Mouse (Mus musculus) retina, postnatal 7 days (tissue): ENCODE results near the gene Glp1r.

Experiments used
- DNase-seq: peaks from one replicate; pipeline ENCODE4 v3.0.0-alpha.2; 2012; ENCODE audit warnings: low read depth, low spot score

Glp1r gene

GRCm38 (mm10) chr17:30912536-30912935 is 10.9 kb downstream of the Glp1r start:
- DNase-seq, result no peak

- DNase-seq, result no peak
These were observed 12.6 kb downstream of the Glp1r start for GRCm38 (mm10) chr17:30914264-30914663.

GRCm38 (mm10) chr17:30923566-30923965 is 21.9 kb downstream of the Glp1r start:
- no peak for DNase-seq

GRCm38 (mm10) chr17:30930827-30931226 is 29.2 kb downstream of the Glp1r start:
- DNase-seq, result no peak

GRCm38 (mm10) chr17:30932836-30933235 is 31.2 kb downstream of the Glp1r start:
- no peak for DNase-seq

GRCm38 (mm10) chr17:30935301-30935700 is 33.7 kb downstream of the Glp1r start:
- DNase-seq, result no peak

GRCm38 (mm10) chr17:30938554-30938953 is 36.9 kb downstream of the Glp1r start:
- DNase-seq, result no peak

- no peak for DNase-seq
These were observed 46.8 kb downstream of the Glp1r start for GRCm38 (mm10) chr17:30948382-30948781.

- peak; percentile 60 for DNase-seq
These were observed 49.2 kb downstream of the Glp1r start for GRCm38 (mm10) chr17:30950780-30951179.

- DNase-seq, result no peak
These were observed 50.0 kb downstream of the Glp1r start for GRCm38 (mm10) chr17:30951600-30951999.

- DNase-seq, result no peak
These were observed 52.7 kb downstream of the Glp1r start, which contains the start of gene Umodl1 for GRCm38 (mm10) chr17:30954340-30954739. Umodl1 (plus strand) TSS chr17:30954640.

GRCm38 (mm10) chr17:30961936-30962592 is 60.4 kb downstream of the Glp1r start:
- DNase-seq, result no peak

GRCm38 (mm10) chr17:30962880-30963279 is 61.3 kb downstream of the Glp1r start:
- no peak for DNase-seq

- no peak for DNase-seq
These were observed 68.4 kb downstream of the Glp1r start for GRCm38 (mm10) chr17:30969983-30970382.

- no peak for DNase-seq
These were observed 70.3 kb downstream of the Glp1r start for GRCm38 (mm10) chr17:30971877-30972276.

- DNase-seq, result no peak
These were observed 71.7 kb downstream of the Glp1r start for GRCm38 (mm10) chr17:30973332-30973731.

GRCm38 (mm10) chr17:30977290-30977689 is 75.7 kb downstream of the Glp1r start:
- DNase-seq, result no peak

- no peak for DNase-seq
These were observed 76.9 kb downstream of the Glp1r start for GRCm38 (mm10) chr17:30978556-30978955.

- DNase-seq, result no peak
These were observed 81.9 kb downstream of the Glp1r start for GRCm38 (mm10) chr17:30983521-30983920.

GRCm38 (mm10) chr17:30990254-30990653 is 88.6 kb downstream of the Glp1r start:
- peak; percentile 17 for DNase-seq
